Mouse (Mus musculus) hindbrain, postnatal 0 days (tissue): Measurements from ENCODE around the gene Slco2b1. TPM values are rescaled to one million over a fixed set of nuclear protein-coding genes. Genes with fewer than 3 reads are reported as not detected.
A peak's percentile ranks its signal among the peaks of the same experiment; 100 is the strongest.

Experiments
- ATAC-seq: fragments of 200-750 bp; cut with Nextera tagmentation; 2 replicates; pipeline ENCODE4 v1.8.0; 2017; ENCODE audit warnings: mild to moderate bottlenecking, moderate TSS enrichment, moderate library complexity
- DNase-seq: peaks from one replicate; pipeline ENCODE4 v3.0.0-alpha.2; 2015; ENCODE audit warnings: low spot score
- H3K27ac ChIP-seq: fragments of 300-500 bp; sonication (generic); 2 replicates; pipeline ENCODE4 v1.5.1; 2014; ENCODE audit warnings: mild to moderate bottlenecking
- H3K27me3 ChIP-seq: fragments of 300-500 bp; sonication (generic); 2 replicates; pipeline ENCODE4 v1.6.1; 2014; ENCODE audit warnings: low read length, mixed read lengths; ENCODE audit not compliant: insufficient read depth
- H3K36me3 ChIP-seq: fragments of 300-500 bp; sonication (generic); 2 replicates; pipeline ENCODE4 v1.6.1; 2014; ENCODE audit warnings: low read length, mixed read lengths; ENCODE audit not compliant: insufficient read depth
- H3K4me1 ChIP-seq: fragments of 300-500 bp; sonication (generic); 2 replicates; pipeline ENCODE4 v1.6.1; 2014; ENCODE audit warnings: antibody characterized with exemption, low read length, mixed read lengths; ENCODE audit not compliant: insufficient read depth
- H3K4me2 ChIP-seq: fragments of 300-500 bp; sonication (generic); 2 replicates; pipeline ENCODE4 v1.6.1; 2014; ENCODE audit warnings: low read depth, mild to moderate bottlenecking, low read length, moderate library complexity, mixed read lengths
- H3K4me3 ChIP-seq: fragments of 300-500 bp; sonication (generic); 2 replicates; pipeline ENCODE4 v1.5.1; 2014; ENCODE audit warnings: low read length
- H3K9ac ChIP-seq: fragments of 300-500 bp; sonication (generic); replicated peaks from 2 replicates; pipeline ENCODE4 v1.6.1; 2014; ENCODE audit warnings: mild to moderate bottlenecking, low read length, moderate library complexity, mixed read lengths
- H3K9me3 ChIP-seq: fragments of 300-500 bp; sonication (generic); 2 replicates; pipeline ENCODE4 v1.6.1; 2016; ENCODE audit warnings: low read length, mixed read lengths
- CTCF ChIP-seq: IDR thresholded peaks from 2 replicates; pipeline ENCODE4 v1.5.1; 2016; ENCODE audit warnings: antibody characterized with exemption, control low read depth, low read depth
- WGBS: fragments of 180-500 bp; shearing (Covaris S2); extraction: QIAGEN DNeasy Blood & Tissue Kit; methylation state at CpG from one replicate; pipeline ENCODE4 v1.1.7; 2014; 5-methylcytosine and 5-hydroxymethylcytosine counted together
- polyA plus RNA-seq: library from polyadenylated mRNA; unstranded; fragments of >200 nt; fragmentation: Nextera tagmentation; extraction: Ambion mirVana; gene quantifications from 2 replicates; pipeline ENCODE4 v1.2.1, GENCODE M21; 2015
- total RNA-seq: library from RNA; depleted of rRNA; stranded (reverse); fragments of >200 nt; gene quantifications from 2 replicates; pipeline ENCODE4 v1.2.3, GENCODE M21; 2014; rRNA removed

Slco2b1 gene
- total and polyA plus RNA-seq, 2 experiments from 2014 or later: 6.8 to 14.3 TPM

- H3K4me2 ChIP-seq: peak overlapping the region; percentile 83
- H3K9me3 ChIP-seq: no peaks in the 10 kb centered on the region
- TF ChIP-seq CTCF: peak; percentile 63
- peaks cover 14% of the 10 kb centered on the region for H3K4me1 ChIP-seq
- no peaks in the 10 kb centered on the region for H3K36me3 ChIP-seq
- H3K4me3 ChIP-seq: peak overlapping the region; percentile 48
- peaks cover 10% of the 10 kb centered on the region; the same call in 1 of the 2 replicates for H3K27me3 ChIP-seq
- 0% methylated on average over 78 of the region's 81 CpGs for WGBS
- ATAC-seq (peak; percentile 88), DNase-seq (peak; percentile 92)
- peak overlapping the region; percentile 52 for H3K9ac ChIP-seq
- peak overlapping the region; percentile 20; the same call in 1 of the 2 replicates for H3K27ac ChIP-seq
Measured at GRCm38 (mm10) chr7:99625722-99626375, 85.3 kb downstream of the Slco2b1 start.

GRCm38 (mm10) chr7:99618860-99619259 is 92.3 kb downstream of the Slco2b1 start:
- no peaks in the 10 kb centered on the region for H3K27me3 ChIP-seq
- no peaks in the 10 kb centered on the region for H3K36me3 ChIP-seq
- ATAC-seq: no peak

GRCm38 (mm10) chr7:99618264-99618663 is 92.9 kb downstream of the Slco2b1 start:
- H3K9me3 ChIP-seq: no peaks in the 10 kb centered on the region
- no peaks in the 10 kb centered on the region for H3K4me1 ChIP-seq
- no peaks in the 10 kb centered on the region for H3K36me3 ChIP-seq
- H3K27me3 ChIP-seq: no peaks in the 10 kb centered on the region
- H3K9ac ChIP-seq: no peak overlapping the region
- H3K4me3 ChIP-seq: no peak overlapping the region
- peak; percentile 33 for TF ChIP-seq CTCF
- H3K27ac ChIP-seq: no peak overlapping the region
- no peak overlapping the region for H3K4me2 ChIP-seq
- DNase-seq (no peak), ATAC-seq (no peak)
- WGBS: 75% methylated on average over 2 of the region's 2 CpGs

More at GRCm38 (mm10) chr7:99618860-99619259, 92.3 kb downstream of the Slco2b1 start:
- TF ChIP-seq CTCF: peak; percentile 81
- Histone ChIP-seq H3K4me2 (no peak overlapping the region), H3K4me3 (no peak overlapping the region), H3K4me1 (no peaks in the 10 kb centered on the region), H3K27ac (no peak overlapping the region), H3K9me3 (no peaks in the 10 kb centered on the region), H3K9ac (no peak overlapping the region)
- WGBS: 5% methylated on average over 3 of the region's 3 CpGs
- peak; percentile 73 for DNase-seq

Other genes with a start within 250 kb of the Slco2b1 start
- 2.3 and 3.3 TPM in 2 replicates for gene Klhl35, start 245.3 kb downstream of the Slco2b1 start, total RNA-seq
- 2.3 TPM in 2 replicates for gene Klhl35, start 245.3 kb downstream of the Slco2b1 start, polyA plus RNA-seq
- 526 and 754 TPM in 2 replicates for gene Rps3, start 227.6 kb downstream of the Slco2b1 start, total RNA-seq
- 456 and 459 TPM in 2 replicates for gene Rps3, start 227.6 kb downstream of the Slco2b1 start, polyA plus RNA-seq
- 106 and 113 TPM in 2 replicates for gene Arrb1, start 175.9 kb downstream of the Slco2b1 start, total RNA-seq
- 13.5 and 13.7 TPM in 2 replicates for gene Arrb1, start 175.9 kb downstream of the Slco2b1 start, polyA plus RNA-seq
- 6.4 and 7.9 TPM in 2 replicates for gene Tpbgl, start 84.2 kb downstream of the Slco2b1 start, total RNA-seq
- gene Tpbgl, start 84.2 kb downstream of the Slco2b1 start, polyA plus RNA-seq: 2.3 and 2.9 TPM in 2 replicates
- not detected in 2 replicates for gene Olfr520, start 18.9 kb upstream of the Slco2b1 start, total RNA-seq
- not detected in 2 replicates for gene Olfr520, start 18.9 kb upstream of the Slco2b1 start, polyA plus RNA-seq
- gene Olfr521, start 52.2 kb upstream of the Slco2b1 start, total RNA-seq: not detected in 2 replicates
- not detected in 2 replicates for gene Olfr521, start 52.2 kb upstream of the Slco2b1 start, polyA plus RNA-seq
- gene Neu3, start 117.1 kb upstream of the Slco2b1 start, total RNA-seq: 1.3 and 2.1 TPM in 2 replicates
- 1.6 and 2.1 TPM in 2 replicates for gene Neu3, start 117.1 kb upstream of the Slco2b1 start, polyA plus RNA-seq
- gene Xrra1, start 147.8 kb upstream of the Slco2b1 start, total RNA-seq: 1.7 and 2.6 TPM in 2 replicates
- gene Xrra1, start 147.8 kb upstream of the Slco2b1 start, polyA plus RNA-seq: 1.0 and 1.3 TPM in 2 replicates
- 94.2 and 111 TPM in 2 replicates for gene Spcs2, start 152.1 kb upstream of the Slco2b1 start, total RNA-seq
- 258 and 293 TPM in 2 replicates for gene Spcs2, start 152.1 kb upstream of the Slco2b1 start, polyA plus RNA-seq